ENCODE assay signal across 8 mouse cellular contexts in the genomic region with DNA sequence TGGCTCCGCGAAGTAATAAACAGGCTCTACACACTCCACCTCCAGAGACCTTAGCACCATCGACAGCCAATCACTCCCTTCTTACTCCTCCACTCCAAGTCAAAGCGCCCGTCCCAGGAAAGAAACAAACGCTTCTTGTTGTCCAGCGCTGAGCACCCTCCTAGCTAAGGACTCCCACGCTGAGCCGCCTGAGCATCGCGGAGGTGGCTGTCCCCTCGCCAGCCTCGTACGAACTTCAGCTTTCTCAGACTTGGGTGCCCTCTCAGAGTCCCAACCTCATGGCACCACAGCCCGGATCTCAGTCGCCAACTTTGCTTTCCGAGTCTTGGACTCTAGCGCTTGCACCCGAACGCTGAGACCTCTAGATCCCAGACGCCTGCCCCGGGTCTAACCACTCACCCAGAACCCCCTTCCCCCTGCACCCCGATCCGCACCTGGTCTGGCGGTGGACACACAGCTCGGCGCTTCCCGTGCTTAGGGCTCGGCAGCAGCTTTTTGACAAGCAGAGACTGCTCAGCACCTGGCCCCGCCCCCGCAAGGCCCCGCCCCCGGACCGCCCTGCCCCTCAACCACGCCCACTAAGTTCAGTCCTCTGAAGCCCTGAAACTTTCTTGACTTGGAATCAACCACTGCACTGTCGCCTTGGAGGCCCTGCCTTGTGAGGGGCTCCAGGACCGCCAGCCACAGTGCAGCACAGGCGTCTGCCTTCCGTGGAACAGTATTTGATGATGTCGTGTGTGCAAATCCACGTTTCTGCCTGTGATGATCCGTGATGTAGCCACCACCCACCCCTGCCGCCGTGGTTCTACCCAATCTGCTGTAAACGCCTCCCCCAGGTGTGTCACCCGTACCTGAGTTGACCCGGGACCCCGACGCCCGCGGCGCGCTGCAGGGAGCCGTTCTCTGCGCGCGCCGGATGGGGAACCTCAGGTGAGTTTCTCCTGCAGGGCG. TPM values are rescaled to one million over a fixed set of nuclear protein-coding genes. Genes with fewer than 3 reads are reported as not detected.
DNase-seq lines count a peak whose midpoint lies in the region; ATAC-seq and TF ChIP-seq lines count a peak whose summit lies in the region.

No protein-coding gene starts in this region.

- TF ChIP-seq CTCF in E14TG2a.4 (conservative IDR thresholded peaks at IDR 0.05; ENCODE audit: low read length), result no peak
- no peak for TF ChIP-seq CTCF in liver, adult 2 months (IDR thresholded peaks at IDR 0.05; ENCODE audit: low read depth, low read length)
- no peak for TF ChIP-seq CTCF in testis, adult 2 months (IDR thresholded peaks at IDR 0.05; ENCODE audit: control insufficient read depth, insufficient read depth, insufficient replicate concordance, low read depth, low read length)

- no peaks in the 10 kb centered on the region for H3K79me2 ChIP-seq in liver, adult 2 months (ENCODE audit: control insufficient read depth, insufficient read depth, low read length)

- no peak for TF ChIP-seq POLR2A in liver, adult 2 months (IDR thresholded peaks at IDR 0.05; ENCODE audit: extremely low read depth, insufficient read depth, low read length)
- no peak for TF ChIP-seq POLR2A in testis, adult 2 months (IDR thresholded peaks at IDR 0.05; ENCODE audit: control insufficient read depth, low read depth, low read length)

- peak; percentile 81 for ATAC-seq in forebrain, embryonic 12.5 days (ENCODE audit: low FRiP score)
- peak; percentile 35 for ATAC-seq in hindbrain, embryonic 12.5 days (ENCODE audit: low FRiP score)
- ATAC-seq in monocyte, adult 5-6 weeks (replicated peaks; ENCODE audit: insufficient number of reproducible peaks, low FRiP score, low TSS enrichment, poor library complexity, severe bottlenecking), result peak; percentile 61

- peak overlapping the region; percentile 83 for H3K4me3 ChIP-seq in E14TG2a.4 (replicated peaks; ENCODE audit: low read length)
- H3K4me3 ChIP-seq in forebrain, embryonic 12.5 days (replicated peaks), result peak overlapping the region; percentile 42
- H3K4me3 ChIP-seq in hindbrain, embryonic 12.5 days, result peak overlapping the region; percentile 43
- H3K4me3 ChIP-seq in liver, adult 2 months (ENCODE audit: insufficient read depth, low read depth, low read length), result peak overlapping the region; percentile 49
- peak overlapping the region; percentile 64 for H3K4me3 ChIP-seq in testis, adult 2 months (ENCODE audit: control insufficient read depth, low read depth, low read length)

- H3K9me3 ChIP-seq in E14TG2a.4 (ENCODE audit: low read length), result no peaks in the 10 kb centered on the region
- H3K9me3 ChIP-seq in forebrain, embryonic 12.5 days, result no peaks in the 10 kb centered on the region
- H3K9me3 ChIP-seq in hindbrain, embryonic 12.5 days (replicated peaks), result no peaks in the 10 kb centered on the region

- no peaks in the 10 kb centered on the region for H3K36me3 ChIP-seq in E14TG2a.4 (ENCODE audit: insufficient read depth, low read length)
- H3K36me3 ChIP-seq in forebrain, embryonic 12.5 days (replicated peaks), result no peaks in the 10 kb centered on the region
- no peaks in the 10 kb centered on the region for H3K36me3 ChIP-seq in hindbrain, embryonic 12.5 days
- no peaks in the 10 kb centered on the region for H3K36me3 ChIP-seq in liver, adult 2 months (ENCODE audit: control insufficient read depth, insufficient read depth, low read length)
- H3K36me3 ChIP-seq in testis, adult 2 months (ENCODE audit: control insufficient read depth, insufficient read depth, low read length), result no peaks in the 10 kb centered on the region

- H3K27ac ChIP-seq in forebrain, embryonic 12.5 days, result no peak overlapping the region
- no peak overlapping the region for H3K27ac ChIP-seq in hindbrain, embryonic 12.5 days
- no peak overlapping the region for H3K27ac ChIP-seq in liver, adult 2 months (replicated peaks; ENCODE audit: insufficient read depth, low read depth, low read length)
- H3K27ac ChIP-seq in testis, adult 2 months (ENCODE audit: control insufficient read depth, insufficient read depth, low read depth, low read length), result peak overlapping the region; percentile 44

- peaks cover 18% of the 10 kb centered on the region for H3K4me1 ChIP-seq in E14TG2a.4 (replicated peaks; ENCODE audit: low read depth, low read length)
- H3K4me1 ChIP-seq in forebrain, embryonic 12.5 days, result peaks cover 15% of the 10 kb centered on the region
- H3K4me1 ChIP-seq in hindbrain, embryonic 12.5 days, result peaks cover 12% of the 10 kb centered on the region
- H3K4me1 ChIP-seq in liver, adult 2 months (ENCODE audit: control insufficient read depth, insufficient read depth, low read length), result peaks cover 7% of the 10 kb centered on the region
- H3K4me1 ChIP-seq in testis, adult 2 months (ENCODE audit: control insufficient read depth, insufficient read depth, low read length), result peaks cover 5% of the 10 kb centered on the region

- H3K9ac ChIP-seq in forebrain, embryonic 12.5 days, result peak overlapping the region; percentile 38
- H3K9ac ChIP-seq in hindbrain, embryonic 12.5 days, result peak overlapping the region; percentile 32; the same call in 1 of the 2 replicates
- peak overlapping the region; percentile 41; the same call in 1 of the 2 replicates for H3K9ac ChIP-seq in liver, adult 2 months (ENCODE audit: low read depth, low read length)

- H3K4me2 ChIP-seq in forebrain, embryonic 12.5 days, result peak overlapping the region; percentile 89
- peak overlapping the region; percentile 75 for H3K4me2 ChIP-seq in hindbrain, embryonic 12.5 days (replicated peaks)

- H3K27me3 ChIP-seq in E14TG2a.4 (ENCODE audit: insufficient read depth, low read length), result peaks cover 73% of the 10 kb centered on the region
- peaks cover 51% of the 10 kb centered on the region for H3K27me3 ChIP-seq in forebrain, embryonic 12.5 days
- peaks cover 49% of the 10 kb centered on the region for H3K27me3 ChIP-seq in hindbrain, embryonic 12.5 days
- H3K27me3 ChIP-seq in liver, adult 2 months (ENCODE audit: control insufficient read depth, insufficient read depth, low read length), result peaks cover 10% of the 10 kb centered on the region; the same call in 1 of the 2 replicates
- no peaks in the 10 kb centered on the region; the same call in 1 of the 2 replicates for H3K27me3 ChIP-seq in testis, adult 2 months (ENCODE audit: control insufficient read depth, insufficient read depth, low read length)

- peak; percentile 81 for DNase-seq in adrenal gland, postnatal 14 days
- peak; percentile 19 for DNase-seq in liver, adult 2 months (ENCODE audit: extremely low read depth, low read depth, low spot score)
- DNase-seq in cerebellum, adult 11-12 months, result no peak

- WGBS in forebrain, embryonic 12.5 days, result 2% methylated on average over 59 of the region's 59 CpGs
- WGBS in hindbrain, embryonic 12.5 days, result 2% methylated on average over 59 of the region's 59 CpGs
- 2% methylated on average over 59 of the region's 59 CpGs for WGBS in liver, adult 2 months

RNA-seq across cellular contexts. Expression of a gene that starts 2.4 kb away (rescaled TPM):
- 6.6 and 7.0 TPM in 2 replicates for total RNA-seq in adrenal gland, postnatal 14 days (2021)
- 0.59 TPM in 1 of 2 replicates, not detected in the other for polyA plus RNA-seq in forebrain, embryonic 12.5 days (2016; fragmentation: Nextera tagmentation; extraction: Ambion mirVana)
- polyA plus RNA-seq in hindbrain, embryonic 12.5 days (2016; fragmentation: Nextera tagmentation; extraction: Ambion mirVana), result 0.43 and 0.70 TPM in 2 replicates
- under 0.01 and 0.09 TPM in 2 replicates for total RNA-seq in liver, adult 2 months (2014; rRNA removed)
- polyA plus RNA-seq in liver, adult 2 months (2012; rRNA removed), result 0.04 TPM in 2 replicates
- 1.3 to 2.5 TPM in 2 of 3 replicates, not detected in the other for total RNA-seq in monocyte, adult 5-6 weeks (2017)
- 5.4 and 5.7 TPM in 2 replicates for polyA plus RNA-seq in testis, adult 2 months (2012; rRNA removed)

RNA-seq across cellular contexts. Expression of a gene that starts 55.9 kb away (rescaled TPM):
- 39.4 and 40.9 TPM in 2 replicates for total RNA-seq in adrenal gland, postnatal 14 days (2021)
- polyA plus RNA-seq in forebrain, embryonic 12.5 days (2016; fragmentation: Nextera tagmentation; extraction: Ambion mirVana), result 41.5 and 44.9 TPM in 2 replicates
- polyA plus RNA-seq in hindbrain, embryonic 12.5 days (2016; fragmentation: Nextera tagmentation; extraction: Ambion mirVana), result 44.0 and 49.5 TPM in 2 replicates
- 11.2 and 13.2 TPM in 2 replicates for total RNA-seq in liver, adult 2 months (2014; rRNA removed)
- polyA plus RNA-seq in liver, adult 2 months (2012; rRNA removed), result 30.9 and 33.7 TPM in 2 replicates
- 4.1 to 9.3 TPM (median 4.1 TPM) in 3 replicates for total RNA-seq in monocyte, adult 5-6 weeks (2017)
- polyA plus RNA-seq in testis, adult 2 months (2012; rRNA removed), result 55.7 and 58.7 TPM in 2 replicates
